In the genomic region with DNA sequence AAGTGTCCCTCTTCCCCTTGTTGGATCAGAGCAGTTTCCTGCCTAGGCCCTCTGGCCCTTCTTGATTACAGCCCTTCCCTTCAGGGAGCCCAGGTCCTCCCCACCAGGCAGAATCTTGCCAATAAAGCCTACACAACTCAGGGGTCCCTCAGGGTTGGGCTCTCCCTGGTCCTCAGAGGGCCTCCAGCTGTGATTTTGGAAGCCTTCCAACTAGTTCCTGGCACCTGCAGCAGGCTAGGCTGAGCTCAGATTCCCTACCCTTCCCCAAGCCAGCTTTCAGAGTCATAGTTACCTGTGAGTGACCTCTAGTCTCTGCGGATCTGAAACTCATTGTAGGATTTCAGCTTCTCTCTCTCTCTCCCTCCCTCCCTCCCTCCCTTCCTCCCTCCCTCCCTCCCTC, we compare ENCODE assay signal across 14 mouse cellular contexts. TPM values are rescaled to one million over a fixed set of nuclear protein-coding genes. Genes with fewer than 3 reads are reported as not detected.
DNase-seq lines count a peak whose midpoint lies in the region; ATAC-seq lines count a peak whose summit lies in the region.
"Had no signal": no experiment of that assay in that cellular context is flagged by ENCODE, and none has a peak within 500 bp of the region (broad histone marks: within the 10 kb centered on the region; RNA-seq: fewer than 3 reads in every experiment).

No protein-coding gene starts in this region.

- peak; percentile 29 to 36 for DNase-seq in cerebellum, postnatal 10 days
- no peak for DNase-seq in cerebellum, adult 9-10 months
- DNase-seq in liver, embryonic 11.5 days (ENCODE audit: low spot score) = no peak
- DNase-seq in layer of hippocampus, adult 9-11 months = no peak
- no peak for DNase-seq in testis, postnatal 14 days (ENCODE audit: low spot score)
- DNase-seq: right cerebral cortex, adult 18-20 months had no signal

- no peak for ATAC-seq in liver, embryonic 12.5 days
- ATAC-seq in liver, embryonic 11.5 days (replicated peaks; ENCODE audit: low FRiP score) = no peak
- no peak for ATAC-seq in embryonic facial prominence, embryonic 15.5 days (ENCODE audit: insufficient number of reproducible peaks, low FRiP score, low TSS enrichment, low read depth)
- no peak for ATAC-seq in stomach, embryonic 14.5 days (ENCODE audit: insufficient number of reproducible peaks, insufficient read depth, low FRiP score, low read depth)
- ATAC-seq: forebrain, embryonic 15.5 days had no signal

- 0 out of 2 replicates have a peak overlapping the region, but pooled peaks have one; percentile 13 for H3K27ac ChIP-seq in liver, embryonic 12.5 days
- H3K27ac ChIP-seq in liver, embryonic 11.5 days (ENCODE audit: low read depth, low read length) = no peak overlapping the region
- 0 out of 2 replicates have a peak overlapping the region, but pooled peaks have one; percentile 17 for H3K27ac ChIP-seq in embryonic facial prominence, embryonic 15.5 days (replicated peaks)
- H3K27ac ChIP-seq in stomach, embryonic 14.5 days (ENCODE audit: low read length) = peak overlapping the region; percentile 63; the same call in 1 of the 2 replicates
- H3K27ac ChIP-seq: forebrain, embryonic 15.5 days; hindbrain, embryonic 15.5 days; liver, embryonic 15.5 days; neural tube, embryonic 13.5 days had no signal

- H3K9me3 ChIP-seq in liver, embryonic 12.5 days (replicated peaks) = no peaks in the 10 kb centered on the region
- no peaks in the 10 kb centered on the region for H3K9me3 ChIP-seq in liver, embryonic 11.5 days (ENCODE audit: control insufficient read depth, low read length)
- H3K9me3 ChIP-seq in embryonic facial prominence, embryonic 15.5 days (replicated peaks) = no peaks in the 10 kb centered on the region
- no peaks in the 10 kb centered on the region for H3K9me3 ChIP-seq in stomach, embryonic 14.5 days (ENCODE audit: control insufficient read depth, low read depth, low read length)
- H3K9me3 ChIP-seq: forebrain, embryonic 15.5 days; G1E; hindbrain, embryonic 15.5 days; liver, embryonic 15.5 days; neural tube, embryonic 13.5 days had no signal

- H3K4me3 ChIP-seq in liver, embryonic 12.5 days = no peak overlapping the region
- no peak overlapping the region for H3K4me3 ChIP-seq in liver, embryonic 11.5 days (ENCODE audit: low read depth, low read length)
- no peak overlapping the region for H3K4me3 ChIP-seq in embryonic facial prominence, embryonic 15.5 days (replicated peaks)
- no peak overlapping the region for H3K4me3 ChIP-seq in stomach, embryonic 14.5 days (ENCODE audit: low read depth, low read length)
- H3K4me3 ChIP-seq: forebrain, embryonic 15.5 days; hindbrain, embryonic 15.5 days; liver, embryonic 15.5 days; neural tube, embryonic 13.5 days had no signal

- H3K4me1 ChIP-seq in liver, embryonic 12.5 days = peaks cover 52% of the 10 kb centered on the region
- peaks cover 35% of the 10 kb centered on the region for H3K4me1 ChIP-seq in liver, embryonic 11.5 days (replicated peaks; ENCODE audit: control insufficient read depth, insufficient read depth, low read length)
- peaks cover 75% of the 10 kb centered on the region for H3K4me1 ChIP-seq in embryonic facial prominence, embryonic 15.5 days
- H3K4me1 ChIP-seq in stomach, embryonic 14.5 days (ENCODE audit: control insufficient read depth, insufficient read depth, low read length) = peaks cover 48% of the 10 kb centered on the region

- no peak overlapping the region for H3K4me2 ChIP-seq in liver, embryonic 12.5 days
- H3K4me2 ChIP-seq in liver, embryonic 11.5 days = no peak overlapping the region
- H3K4me2 ChIP-seq in embryonic facial prominence, embryonic 15.5 days (replicated peaks) = no peak overlapping the region
- H3K4me2 ChIP-seq in stomach, embryonic 14.5 days (replicated peaks; ENCODE audit: low read depth, low read length) = no peak overlapping the region
- H3K4me2 ChIP-seq: forebrain, embryonic 15.5 days; hindbrain, embryonic 15.5 days; liver, embryonic 15.5 days; neural tube, embryonic 13.5 days had no signal

- 67% methylated on average over 1 of the region's 1 CpGs for WGBS in liver, embryonic 12.5 days (ENCODE audit: insufficient replicate concordance)
- 48% methylated on average over 1 of the region's 1 CpGs for WGBS in liver, embryonic 11.5 days
- WGBS in embryonic facial prominence, embryonic 15.5 days = 27% methylated on average over 1 of the region's 1 CpGs
- 31% methylated on average over 1 of the region's 1 CpGs for WGBS in stomach, embryonic 14.5 days

- no peak overlapping the region for H3K9ac ChIP-seq in liver, embryonic 12.5 days
- no peak overlapping the region for H3K9ac ChIP-seq in liver, embryonic 11.5 days (ENCODE audit: low read depth, low read length)
- H3K9ac ChIP-seq in embryonic facial prominence, embryonic 15.5 days = no peak overlapping the region
- no peak overlapping the region for H3K9ac ChIP-seq in stomach, embryonic 14.5 days (replicated peaks; ENCODE audit: low read depth, low read length)
- H3K9ac ChIP-seq: forebrain, embryonic 15.5 days; hindbrain, embryonic 15.5 days; liver, embryonic 15.5 days; neural tube, embryonic 13.5 days had no signal

- H3K27me3 ChIP-seq in liver, embryonic 12.5 days (replicated peaks) = no peaks in the 10 kb centered on the region
- no peaks in the 10 kb centered on the region for H3K27me3 ChIP-seq in liver, embryonic 11.5 days (replicated peaks; ENCODE audit: control insufficient read depth, insufficient read depth, low read length)
- no peaks in the 10 kb centered on the region for H3K27me3 ChIP-seq in embryonic facial prominence, embryonic 15.5 days
- no peaks in the 10 kb centered on the region for H3K27me3 ChIP-seq in stomach, embryonic 14.5 days (ENCODE audit: control insufficient read depth, insufficient read depth, low read length)
- H3K27me3 ChIP-seq: forebrain, embryonic 15.5 days; hindbrain, embryonic 15.5 days; liver, embryonic 15.5 days; neural tube, embryonic 13.5 days had no signal

- no peaks in the 10 kb centered on the region for H3K36me3 ChIP-seq in liver, embryonic 12.5 days
- H3K36me3 ChIP-seq in liver, embryonic 11.5 days (ENCODE audit: control insufficient read depth, insufficient read depth, low read length) = no peaks in the 10 kb centered on the region
- H3K36me3 ChIP-seq in embryonic facial prominence, embryonic 15.5 days = no peaks in the 10 kb centered on the region
- H3K36me3 ChIP-seq in stomach, embryonic 14.5 days (ENCODE audit: control insufficient read depth, insufficient read depth, low read length) = no peaks in the 10 kb centered on the region
- H3K36me3 ChIP-seq: forebrain, embryonic 15.5 days; G1E; hindbrain, embryonic 15.5 days; liver, embryonic 15.5 days; neural tube, embryonic 13.5 days had no signal

RNA-seq across cellular contexts. Expression of a gene that starts 47.1 kb away (rescaled TPM):
- 8.6 and 13.1 TPM in 2 replicates for polyA plus RNA-seq in liver, embryonic 12.5 days (2016; fragmentation: Nextera tagmentation; extraction: Ambion mirVana)
- polyA plus RNA-seq in liver, embryonic 11.5 days (2014; fragmentation: Nextera tagmentation; extraction: Ambion mirVana) = 16.2 and 20.0 TPM in 2 replicates
- 67.9 and 72.0 TPM in 2 replicates for polyA plus RNA-seq in embryonic facial prominence, embryonic 15.5 days (2015; fragmentation: Nextera tagmentation; extraction: Ambion mirVana)
- polyA plus RNA-seq in stomach, embryonic 14.5 days (2014; fragmentation: Nextera tagmentation; extraction: Ambion mirVana) = 44.8 and 49.7 TPM in 2 replicates

RNA-seq across cellular contexts. Expression of a gene that starts 47.9 kb away (rescaled TPM):
- 12.7 and 13.0 TPM in 2 replicates for polyA plus RNA-seq in liver, embryonic 12.5 days (2016; fragmentation: Nextera tagmentation; extraction: Ambion mirVana)
- polyA plus RNA-seq in liver, embryonic 11.5 days (2014; fragmentation: Nextera tagmentation; extraction: Ambion mirVana) = 18.6 and 19.5 TPM in 2 replicates
- 33.5 and 38.3 TPM in 2 replicates for polyA plus RNA-seq in embryonic facial prominence, embryonic 15.5 days (2015; fragmentation: Nextera tagmentation; extraction: Ambion mirVana)
- polyA plus RNA-seq in stomach, embryonic 14.5 days (2014; fragmentation: Nextera tagmentation; extraction: Ambion mirVana) = 23.5 and 27.1 TPM in 2 replicates

Comparison
In these comparisons a context has a peak if more than half of its experiments do, and no peak if none do; other contexts are left out.
1. DNase-seq: peak in cerebellum, postnatal 10 days (2 of 2); none in cerebellum, adult 9-10 months (single experiment), liver, embryonic 11.5 days (single experiment), layer of hippocampus, adult 9-11 months (single experiment) and testis, postnatal 14 days (single experiment).